Mouse (Mus musculus): Measurements from ENCODE around the gene Fstl4. TPM values are rescaled to one million over a fixed set of nuclear protein-coding genes. Genes with fewer than 3 reads are reported as not detected.

Gene Fstl4
- polyA plus RNA-seq, 1 experiment = not detected

GRCm38 (mm10) chr11:52764894-52765677 lies 652 bp downstream of the Fstl4 start:
- H3K4me1 ChIP-seq (ENCODE audit: control insufficient read depth, insufficient read depth, low read length) = no peaks in the 10 kb centered on the region
- no peak overlapping the region for H3K27ac ChIP-seq (ENCODE audit: insufficient read depth, low read depth, low read length)
- no peak overlapping the region for H3K4me3 ChIP-seq (ENCODE audit: insufficient read depth, low read length)
- no peak for TF ChIP-seq CTCF (IDR thresholded peaks at IDR 0.05; ENCODE audit: low read depth, low read length)
- no peak for TF ChIP-seq POLR2A (IDR thresholded peaks at IDR 0.05; ENCODE audit: borderline replicate concordance, low read depth, low read length)

DNA sequence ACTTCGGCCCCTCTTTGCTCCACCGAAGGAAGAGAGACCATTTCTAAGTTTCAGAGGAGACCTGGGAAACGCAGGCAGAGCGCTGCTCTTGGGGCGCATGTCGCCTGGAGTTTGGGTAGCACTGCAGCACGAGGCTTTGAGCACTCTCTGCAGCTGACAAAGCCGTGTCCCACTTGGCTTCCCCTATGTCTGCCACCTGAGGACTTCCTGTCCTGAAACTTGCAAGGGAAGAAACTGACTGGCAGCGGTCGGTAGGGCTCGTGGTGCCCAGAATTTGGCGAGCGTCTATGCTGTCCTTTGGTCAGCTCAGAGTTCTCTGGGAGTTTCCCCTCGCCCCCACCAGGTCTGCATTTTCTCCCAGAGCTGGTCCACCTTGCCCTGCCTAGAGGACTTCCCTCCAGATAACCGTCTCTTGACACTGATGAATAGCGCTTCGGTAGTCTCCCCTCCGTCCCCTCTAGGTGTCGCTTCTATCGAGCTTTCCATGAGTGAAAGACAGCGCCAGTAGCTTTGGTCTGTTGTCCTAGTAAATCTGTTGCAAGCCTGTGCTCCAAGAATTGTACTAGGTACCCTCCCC lies 1.3 kb downstream of the Fstl4 start:
- no peak overlapping the region for H3K4me3 ChIP-seq (ENCODE audit: insufficient read depth, low read length)
- no peak overlapping the region for H3K27ac ChIP-seq (ENCODE audit: insufficient read depth, low read depth, low read length)
- no peak for TF ChIP-seq CTCF (IDR thresholded peaks at IDR 0.05; ENCODE audit: low read depth, low read length)
- TF ChIP-seq POLR2A (IDR thresholded peaks at IDR 0.05; ENCODE audit: borderline replicate concordance, low read depth, low read length) = no peak
- no peaks in the 10 kb centered on the region for H3K4me1 ChIP-seq (ENCODE audit: control insufficient read depth, insufficient read depth, low read length)

DNA sequence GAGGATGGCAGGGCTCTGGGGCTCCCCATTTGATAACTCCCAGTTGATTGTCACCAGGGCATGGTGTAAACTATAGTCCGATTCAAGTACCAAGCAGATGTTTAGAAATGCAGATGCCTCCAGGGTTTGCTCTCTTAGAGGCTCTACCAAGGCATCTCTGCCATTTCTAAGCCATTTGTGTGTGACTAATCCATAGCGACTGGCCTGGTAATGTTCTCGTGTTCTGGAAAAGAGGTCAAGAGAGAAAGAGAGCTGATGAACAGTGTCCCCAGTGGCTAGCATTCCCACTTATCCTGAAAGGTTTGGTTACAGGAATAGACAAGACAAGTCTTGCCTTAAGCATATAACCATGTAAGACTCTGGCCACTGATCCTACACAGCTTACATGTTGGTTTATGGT lies 3.5 kb downstream of the Fstl4 start:
- no peak overlapping the region for H3K4me3 ChIP-seq (ENCODE audit: insufficient read depth, low read length)
- TF ChIP-seq CTCF (IDR thresholded peaks at IDR 0.05; ENCODE audit: low read depth, low read length) = no peak
- TF ChIP-seq POLR2A (IDR thresholded peaks at IDR 0.05; ENCODE audit: borderline replicate concordance, low read depth, low read length) = no peak
- no peak overlapping the region for H3K27ac ChIP-seq (ENCODE audit: insufficient read depth, low read depth, low read length)
- no peaks in the 10 kb centered on the region for H3K4me1 ChIP-seq (ENCODE audit: control insufficient read depth, insufficient read depth, low read length)

- TF ChIP-seq POLR2A (IDR thresholded peaks at IDR 0.05; ENCODE audit: borderline replicate concordance, low read depth, low read length) = no peak
- TF ChIP-seq CTCF (IDR thresholded peaks at IDR 0.05; ENCODE audit: low read depth, low read length) = no peak
- H3K4me1 ChIP-seq (ENCODE audit: control insufficient read depth, insufficient read depth, low read length) = no peaks in the 10 kb centered on the region
- H3K4me3 ChIP-seq (ENCODE audit: insufficient read depth, low read length) = no peak overlapping the region
- no peak overlapping the region for H3K27ac ChIP-seq (ENCODE audit: insufficient read depth, low read depth, low read length)
Observed at GRCm38 (mm10) chr11:52773073-52773472, 8.6 kb downstream of the Fstl4 start.

- Histone ChIP-seq H3K4me1 (ENCODE audit: control insufficient read depth, insufficient read depth, low read length) (no peaks in the 10 kb centered on the region), H3K4me3 (ENCODE audit: insufficient read depth, low read length) (no peak overlapping the region), H3K27ac (ENCODE audit: insufficient read depth, low read depth, low read length) (no peak overlapping the region)
- TF ChIP-seq CTCF (IDR thresholded peaks at IDR 0.05; ENCODE audit: low read depth, low read length) (no peak), POLR2A (IDR thresholded peaks at IDR 0.05; ENCODE audit: borderline replicate concordance, low read depth, low read length) (no peak)
Observed at GRCm38 (mm10) chr11:52775291-52775690, 10.9 kb downstream of the Fstl4 start.

DNA sequence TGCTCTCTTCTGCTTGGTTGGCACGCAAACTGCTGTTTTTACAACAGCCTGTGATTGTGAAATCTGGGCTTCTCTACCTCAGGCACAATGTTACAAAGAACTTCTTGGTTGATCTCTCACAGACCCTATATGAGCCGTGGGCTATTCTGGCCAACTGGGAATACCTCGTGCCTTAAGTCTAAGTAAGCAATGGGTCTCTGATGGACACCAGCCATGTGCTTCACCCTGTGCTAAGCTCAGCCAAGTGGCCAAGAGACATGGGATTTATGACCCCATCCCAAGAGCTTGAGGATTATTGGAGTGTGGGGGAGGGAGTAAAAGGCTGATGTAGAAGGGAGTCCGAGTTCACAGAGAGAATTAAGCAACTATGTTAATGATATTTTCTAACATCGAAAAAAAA lies 18.0 kb downstream of the Fstl4 start:
- no peak overlapping the region for H3K4me3 ChIP-seq (ENCODE audit: insufficient read depth, low read length)
- H3K4me1 ChIP-seq (ENCODE audit: control insufficient read depth, insufficient read depth, low read length) = no peaks in the 10 kb centered on the region
- no peak for TF ChIP-seq POLR2A (IDR thresholded peaks at IDR 0.05; ENCODE audit: borderline replicate concordance, low read depth, low read length)
- no peak for TF ChIP-seq CTCF (IDR thresholded peaks at IDR 0.05; ENCODE audit: low read depth, low read length)
- H3K27ac ChIP-seq (ENCODE audit: insufficient read depth, low read depth, low read length) = no peak overlapping the region

DNA sequence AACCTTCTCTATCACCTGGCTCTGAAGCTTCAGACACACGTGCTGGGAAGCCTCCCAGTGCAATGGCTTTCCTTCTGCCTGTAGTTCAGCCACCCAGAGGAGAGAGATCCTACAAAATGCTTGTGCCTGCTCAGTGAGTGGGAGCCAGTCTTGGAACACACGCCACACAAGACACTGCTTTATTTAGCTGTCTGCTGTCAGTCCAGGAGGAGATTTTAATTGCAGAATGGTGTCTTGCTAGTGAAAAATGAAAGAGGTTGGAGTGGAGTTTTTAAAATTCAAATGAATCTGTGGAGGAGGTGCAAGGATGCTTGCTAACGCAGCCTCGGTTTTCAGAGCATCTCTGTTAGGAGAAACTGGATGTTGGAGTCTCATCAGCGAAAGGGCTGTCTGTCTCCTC lies 29.9 kb downstream of the Fstl4 start:
- TF ChIP-seq POLR2A (IDR thresholded peaks at IDR 0.05; ENCODE audit: borderline replicate concordance, low read depth, low read length) (no peak), CTCF (IDR thresholded peaks at IDR 0.05; ENCODE audit: low read depth, low read length) (no peak)
- Histone ChIP-seq H3K4me3 (ENCODE audit: insufficient read depth, low read length) (no peak overlapping the region), H3K27ac (ENCODE audit: insufficient read depth, low read depth, low read length) (no peak overlapping the region)

GRCm38 (mm10) chr11:52809542-52809941 lies 45.1 kb downstream of the Fstl4 start:
- H3K4me1 ChIP-seq (ENCODE audit: control insufficient read depth, insufficient read depth, low read length) = no peaks in the 10 kb centered on the region
- no peak overlapping the region for H3K27ac ChIP-seq (ENCODE audit: insufficient read depth, low read depth, low read length)
- no peak overlapping the region for H3K4me3 ChIP-seq (ENCODE audit: insufficient read depth, low read length)
- TF ChIP-seq POLR2A (IDR thresholded peaks at IDR 0.05; ENCODE audit: borderline replicate concordance, low read depth, low read length) (no peak), CTCF (IDR thresholded peaks at IDR 0.05; ENCODE audit: low read depth, low read length) (no peak)

More for the DNA sequence above, 29.9 kb downstream of the Fstl4 start:
- no peaks in the 10 kb centered on the region for H3K4me1 ChIP-seq (ENCODE audit: control insufficient read depth, insufficient read depth, low read length)

DNA sequence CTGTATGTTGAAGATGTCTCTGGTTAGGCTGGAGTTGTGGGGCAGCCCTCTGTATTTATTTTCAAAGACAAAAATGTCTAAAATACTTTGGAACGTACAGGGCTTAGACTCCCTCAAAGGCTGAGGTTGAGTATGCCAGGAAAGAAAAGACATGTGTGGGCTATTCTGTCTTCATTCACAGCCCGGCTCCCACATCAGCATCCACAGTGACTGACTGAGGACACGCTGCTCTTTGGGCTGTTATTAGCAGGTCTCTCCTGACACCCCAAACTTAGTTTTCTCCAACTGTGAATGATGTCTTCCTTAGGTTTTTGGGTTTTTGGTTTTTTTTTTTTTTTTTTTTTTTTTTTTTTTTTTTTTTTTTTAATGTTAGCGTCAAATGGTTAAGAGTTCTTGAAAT lies 51.6 kb downstream of the Fstl4 start:
- no peak overlapping the region for H3K27ac ChIP-seq (ENCODE audit: insufficient read depth, low read depth, low read length)
- no peak for TF ChIP-seq POLR2A (IDR thresholded peaks at IDR 0.05; ENCODE audit: borderline replicate concordance, low read depth, low read length)
- TF ChIP-seq CTCF (IDR thresholded peaks at IDR 0.05; ENCODE audit: low read depth, low read length) = no peak
- H3K4me1 ChIP-seq (ENCODE audit: control insufficient read depth, insufficient read depth, low read length) = no peaks in the 10 kb centered on the region
- no peak overlapping the region for H3K4me3 ChIP-seq (ENCODE audit: insufficient read depth, low read length)

GRCm38 (mm10) chr11:52820336-52820905 lies 56.0 kb downstream of the Fstl4 start:
- TF ChIP-seq CTCF (IDR thresholded peaks at IDR 0.05; ENCODE audit: low read depth, low read length) (no peak), POLR2A (IDR thresholded peaks at IDR 0.05; ENCODE audit: borderline replicate concordance, low read depth, low read length) (no peak)
- Histone ChIP-seq H3K4me3 (ENCODE audit: insufficient read depth, low read length) (no peak overlapping the region), H3K27ac (ENCODE audit: insufficient read depth, low read depth, low read length) (no peak overlapping the region), H3K4me1 (ENCODE audit: control insufficient read depth, insufficient read depth, low read length) (no peaks in the 10 kb centered on the region)
